Mouse (Mus musculus): Measurements from ENCODE around the gene Eipr1. TPM values are rescaled to one million over a fixed set of nuclear protein-coding genes. Genes with fewer than 3 reads are reported as not detected.

The Eipr1 gene
- total and polyA plus RNA-seq, 2 experiments from 2014 or later = 60.8 to 66.6 TPM

DNA sequence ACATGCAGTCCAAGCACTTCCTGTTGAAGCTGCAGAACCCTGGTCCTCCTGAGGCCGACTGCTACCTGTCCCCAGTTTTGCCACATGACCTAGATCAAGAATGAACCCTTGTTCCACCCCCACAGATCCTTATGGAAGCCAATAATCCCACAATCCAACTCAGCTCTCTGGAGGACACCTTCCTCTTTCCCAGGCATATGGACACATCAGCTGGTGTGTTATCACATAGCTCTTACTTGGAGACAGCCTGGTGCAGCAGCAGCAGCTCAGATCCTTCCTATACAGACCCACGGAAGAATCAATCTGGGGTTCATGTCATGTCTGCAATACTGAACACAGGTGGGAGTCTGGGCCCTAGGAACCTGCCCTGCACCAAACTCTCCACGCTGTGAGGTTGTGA lies 145.0 kb downstream of the Eipr1 start:
- Histone ChIP-seq H3K9me3 (ENCODE audit: low read length) (no peaks in the 10 kb centered on the region), H3K9ac (no peak overlapping the region), H3K4me2 (ENCODE audit: low read depth) (no peak overlapping the region), H3K27me3 (ENCODE audit: insufficient read depth, low read length) (no peaks in the 10 kb centered on the region), H3K27ac (ENCODE audit: low read depth, low read length) (no peak overlapping the region), H3K4me3 (ENCODE audit: low read depth, low read length) (no peak overlapping the region), H3K36me3 (ENCODE audit: insufficient read depth) (no peaks in the 10 kb centered on the region), H3K4me1 (ENCODE audit: insufficient read depth) (0 out of 2 replicates have a peak, but pooled peaks cover 3% of the 10 kb centered on the region)
- WGBS = 80% methylated on average over 3 of the region's 3 CpGs
- ATAC-seq = peak; percentile 53; the same call in 1 of the 2 replicates
- no peak for DNase-seq
- TF ChIP-seq CTCF (IDR thresholded peaks at IDR 0.05; ENCODE audit: low read depth) = no peak

DNA sequence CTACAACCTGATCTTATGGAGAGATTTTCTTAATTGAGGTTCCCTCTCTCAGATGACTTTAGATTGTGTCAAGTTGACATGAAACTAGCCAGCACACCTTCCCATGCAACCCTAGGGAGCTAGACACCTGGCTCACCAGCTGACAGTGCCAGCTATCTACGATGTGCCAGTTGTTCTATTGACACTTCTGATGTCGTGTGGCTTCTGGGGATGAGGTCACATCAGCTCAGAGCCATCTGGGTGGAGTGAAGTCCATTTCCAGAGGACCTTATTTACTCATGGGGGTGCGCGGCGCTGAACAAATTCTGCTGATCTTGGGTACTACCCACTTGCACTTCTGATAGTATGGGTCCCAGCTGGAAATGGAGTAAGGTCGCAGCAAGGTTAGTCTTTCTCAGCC lies 146.7 kb downstream of the Eipr1 start:
- Histone ChIP-seq H3K36me3 (ENCODE audit: insufficient read depth) (no peaks in the 10 kb centered on the region), H3K4me1 (ENCODE audit: insufficient read depth) (no peaks in the 10 kb centered on the region), H3K27me3 (ENCODE audit: insufficient read depth, low read length) (no peaks in the 10 kb centered on the region), H3K27ac (ENCODE audit: low read depth, low read length) (no peak overlapping the region), H3K4me3 (ENCODE audit: low read depth, low read length) (no peak overlapping the region), H3K9me3 (ENCODE audit: low read length) (no peaks in the 10 kb centered on the region), H3K9ac (no peak overlapping the region), H3K4me2 (ENCODE audit: low read depth) (no peak overlapping the region)
- TF ChIP-seq CTCF (IDR thresholded peaks at IDR 0.05; ENCODE audit: low read depth) = no peak
- DNase-seq = no peak
- WGBS = 93% methylated on average over 6 of the region's 6 CpGs
- no peak for ATAC-seq

DNA sequence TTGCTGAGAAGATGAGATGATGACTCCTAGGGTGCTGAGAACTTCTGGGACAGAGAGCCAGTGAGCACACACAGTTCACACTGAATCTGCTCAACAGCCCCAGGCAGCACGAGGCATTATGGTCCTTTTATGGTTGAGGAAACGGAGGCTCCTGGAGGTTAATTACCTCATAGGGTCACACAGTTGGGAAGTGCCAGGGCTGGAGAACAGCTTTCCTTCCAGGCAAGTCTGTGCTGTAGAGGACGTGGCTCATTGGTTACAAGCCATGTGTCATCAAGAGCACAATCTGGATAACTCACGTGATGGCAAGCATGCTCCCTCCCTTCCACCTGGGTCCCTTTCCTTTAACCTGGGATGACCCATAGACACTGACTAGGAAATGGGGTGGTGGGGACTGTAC lies 148.1 kb downstream of the Eipr1 start:
- H3K27me3 ChIP-seq (ENCODE audit: insufficient read depth, low read length) = no peaks in the 10 kb centered on the region
- H3K36me3 ChIP-seq (ENCODE audit: insufficient read depth) = no peaks in the 10 kb centered on the region
- WGBS = 65% methylated on average over 4 of the region's 4 CpGs
- no peak for TF ChIP-seq CTCF (IDR thresholded peaks at IDR 0.05; ENCODE audit: low read depth)
- H3K4me1 ChIP-seq (ENCODE audit: insufficient read depth) = no peaks in the 10 kb centered on the region
- no peak overlapping the region for H3K4me3 ChIP-seq (ENCODE audit: low read depth, low read length)
- ATAC-seq (no peak), DNase-seq (no peak)
- no peak overlapping the region for H3K9ac ChIP-seq
- no peak overlapping the region for H3K4me2 ChIP-seq (ENCODE audit: low read depth)
- H3K9me3 ChIP-seq (ENCODE audit: low read length) = no peaks in the 10 kb centered on the region
- H3K27ac ChIP-seq (ENCODE audit: low read depth, low read length) = no peak overlapping the region

DNA sequence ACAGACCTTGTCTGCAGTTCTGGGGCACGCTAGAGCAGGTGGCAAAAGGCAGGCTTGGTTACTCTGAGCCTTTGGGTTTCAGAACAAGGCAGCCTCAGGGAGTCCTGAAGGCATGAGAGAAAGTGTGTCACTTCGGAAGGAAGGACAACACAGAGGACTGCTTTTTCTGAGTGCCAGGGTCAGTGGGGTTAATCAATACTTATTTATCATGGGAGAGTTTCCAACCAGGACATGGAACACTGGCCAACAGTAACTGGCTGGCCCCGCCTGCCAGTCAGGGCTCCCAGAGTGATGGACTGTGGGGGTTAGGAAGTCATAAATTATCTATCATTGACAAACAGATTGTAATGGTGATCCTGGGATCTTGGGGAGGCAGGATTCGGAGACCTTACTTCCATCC lies 148.7 kb downstream of the Eipr1 start:
- Histone ChIP-seq H3K4me1 (ENCODE audit: insufficient read depth) (no peaks in the 10 kb centered on the region), H3K27me3 (ENCODE audit: insufficient read depth, low read length) (no peaks in the 10 kb centered on the region), H3K9ac (no peak overlapping the region), H3K9me3 (ENCODE audit: low read length) (no peaks in the 10 kb centered on the region), H3K36me3 (ENCODE audit: insufficient read depth) (no peaks in the 10 kb centered on the region), H3K4me3 (ENCODE audit: low read depth, low read length) (no peak overlapping the region), H3K4me2 (ENCODE audit: low read depth) (no peak overlapping the region), H3K27ac (ENCODE audit: low read depth, low read length) (no peak overlapping the region)
- TF ChIP-seq CTCF (IDR thresholded peaks at IDR 0.05; ENCODE audit: low read depth) = no peak
- DNase-seq (no peak), ATAC-seq (no peak)
- WGBS = 91% methylated on average over 4 of the region's 4 CpGs

DNA sequence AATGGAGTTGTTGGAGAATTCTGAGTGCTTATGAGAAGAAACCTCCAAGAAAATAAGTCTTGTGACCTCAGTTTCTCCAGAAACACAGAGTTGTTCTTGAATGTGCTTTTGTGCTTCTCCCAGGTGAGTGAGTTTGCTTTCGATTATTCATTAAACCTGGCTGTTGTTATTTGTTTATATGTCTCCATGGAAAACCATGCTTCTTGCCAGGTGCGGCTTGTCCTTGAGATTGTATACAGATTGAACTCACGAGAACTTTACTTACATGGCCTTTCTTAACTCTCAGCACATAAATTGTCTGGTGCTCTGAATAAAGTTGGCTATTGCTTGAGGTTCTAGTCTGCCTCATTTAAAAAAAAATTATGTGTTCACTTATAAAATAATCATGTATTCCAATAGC lies 150.5 kb downstream of the Eipr1 start:
- 94% methylated on average over 3 of the region's 3 CpGs for WGBS
- ATAC-seq = no peak
- TF ChIP-seq CTCF (IDR thresholded peaks at IDR 0.05; ENCODE audit: low read depth) = no peak
- no peak for DNase-seq
- Histone ChIP-seq H3K36me3 (ENCODE audit: insufficient read depth) (no peaks in the 10 kb centered on the region), H3K4me1 (ENCODE audit: insufficient read depth) (peaks cover 9% of the 10 kb centered on the region; the same call in 1 of the 2 replicates), H3K4me2 (ENCODE audit: low read depth) (no peak overlapping the region), H3K9ac (no peak overlapping the region), H3K27me3 (ENCODE audit: insufficient read depth, low read length) (no peaks in the 10 kb centered on the region), H3K9me3 (ENCODE audit: low read length) (no peaks in the 10 kb centered on the region), H3K27ac (ENCODE audit: low read depth, low read length) (no peak overlapping the region), H3K4me3 (ENCODE audit: low read depth, low read length) (no peak overlapping the region)

DNA sequence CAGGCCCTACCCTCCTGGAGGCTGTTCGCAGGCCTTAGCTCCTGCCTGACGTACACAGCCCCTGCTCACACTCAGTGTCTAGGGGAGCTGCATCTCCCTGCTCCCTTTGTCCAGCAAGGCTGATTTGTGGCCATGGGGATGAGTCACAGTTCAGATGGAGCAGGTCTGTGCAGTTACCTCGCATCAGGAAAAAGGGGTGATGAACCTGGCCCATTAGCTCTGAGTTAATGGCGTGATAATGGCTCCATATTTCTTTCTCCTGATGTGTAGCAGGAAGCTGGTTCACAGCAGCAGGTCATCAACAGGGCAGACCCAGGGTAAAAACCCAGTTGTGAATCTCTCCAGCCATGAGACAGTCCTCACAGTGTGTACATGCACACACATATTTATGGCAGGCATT lies 151.5 kb downstream of the Eipr1 start:
- Histone ChIP-seq H3K9ac (no peak overlapping the region), H3K36me3 (ENCODE audit: insufficient read depth) (no peaks in the 10 kb centered on the region), H3K4me2 (ENCODE audit: low read depth) (no peak overlapping the region), H3K27ac (ENCODE audit: low read depth, low read length) (no peak overlapping the region), H3K4me3 (ENCODE audit: low read depth, low read length) (no peak overlapping the region), H3K27me3 (ENCODE audit: insufficient read depth, low read length) (no peaks in the 10 kb centered on the region), H3K4me1 (ENCODE audit: insufficient read depth) (peaks cover 9% of the 10 kb centered on the region; the same call in 1 of the 2 replicates), H3K9me3 (ENCODE audit: low read length) (no peaks in the 10 kb centered on the region)
- no peak for DNase-seq
- TF ChIP-seq CTCF (IDR thresholded peaks at IDR 0.05; ENCODE audit: low read depth) = no peak
- no peak for ATAC-seq
- 80% methylated on average over 4 of the region's 4 CpGs for WGBS

DNA sequence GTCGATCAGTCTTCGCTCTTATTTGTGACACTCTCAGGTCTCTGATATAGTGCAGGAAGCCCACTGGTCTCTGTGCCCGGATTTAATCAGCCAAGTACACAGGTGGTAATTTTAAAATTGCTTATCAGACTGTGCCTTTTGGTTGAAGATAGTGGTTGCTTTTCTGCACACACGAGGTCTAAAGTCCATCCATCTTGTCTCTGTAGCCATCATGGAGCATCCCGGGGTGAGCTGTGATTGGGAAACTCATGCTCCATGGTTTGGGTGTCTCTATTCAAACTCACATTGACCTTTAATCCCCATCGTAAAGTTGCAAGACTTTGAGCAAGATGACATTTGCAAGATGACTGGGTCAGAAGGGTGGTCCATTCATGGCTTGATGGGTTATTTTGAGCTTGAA lies 153.9 kb downstream of the Eipr1 start:
- no peaks in the 10 kb centered on the region for H3K9me3 ChIP-seq (ENCODE audit: low read length)
- no peak for DNase-seq
- no peak overlapping the region for H3K27ac ChIP-seq (ENCODE audit: low read depth, low read length)
- H3K27me3 ChIP-seq (ENCODE audit: insufficient read depth, low read length) = no peaks in the 10 kb centered on the region
- no peak for TF ChIP-seq CTCF (IDR thresholded peaks at IDR 0.05; ENCODE audit: low read depth)
- H3K4me2 ChIP-seq (ENCODE audit: low read depth) = no peak overlapping the region
- WGBS = 89% methylated on average over 6 of the region's 6 CpGs
- no peaks in the 10 kb centered on the region for H3K36me3 ChIP-seq (ENCODE audit: insufficient read depth)
- no peak for ATAC-seq
- peaks cover 9% of the 10 kb centered on the region; the same call in 1 of the 2 replicates for H3K4me1 ChIP-seq (ENCODE audit: insufficient read depth)
- H3K4me3 ChIP-seq (ENCODE audit: low read depth, low read length) = no peak overlapping the region
- H3K9ac ChIP-seq = no peak overlapping the region

DNA sequence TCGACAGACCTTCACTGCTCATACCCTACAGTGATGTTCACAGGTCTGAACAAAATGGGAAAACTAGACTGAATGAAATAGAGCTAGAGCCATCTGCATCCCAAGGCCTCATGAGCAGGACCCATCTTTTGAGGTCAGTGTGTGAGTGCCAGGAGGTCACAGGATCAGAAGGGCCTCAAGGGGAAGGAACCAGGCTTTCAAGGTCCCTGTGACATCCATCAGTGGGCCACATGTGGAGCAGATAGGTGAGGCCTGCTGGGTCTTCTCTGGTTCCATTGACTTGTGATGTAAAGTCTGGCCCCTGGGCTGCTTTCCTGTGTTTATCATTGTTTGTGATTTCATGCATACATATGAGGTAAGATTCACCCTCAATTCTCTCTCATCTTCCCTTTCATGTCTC lies 154.4 kb downstream of the Eipr1 start:
- no peak for TF ChIP-seq CTCF (IDR thresholded peaks at IDR 0.05; ENCODE audit: low read depth)
- WGBS = 88% methylated on average over 1 of the region's 1 CpGs

More for the DNA sequence above, 154.4 kb downstream of the Eipr1 start:
- Histone ChIP-seq H3K36me3 (ENCODE audit: insufficient read depth) (no peaks in the 10 kb centered on the region), H3K27me3 (ENCODE audit: insufficient read depth, low read length) (no peaks in the 10 kb centered on the region), H3K4me3 (ENCODE audit: low read depth, low read length) (no peak overlapping the region), H3K4me1 (ENCODE audit: insufficient read depth) (peaks cover 9% of the 10 kb centered on the region; the same call in 1 of the 2 replicates), H3K4me2 (ENCODE audit: low read depth) (no peak overlapping the region), H3K9ac (no peak overlapping the region), H3K27ac (ENCODE audit: low read depth, low read length) (no peak overlapping the region), H3K9me3 (ENCODE audit: low read length) (no peaks in the 10 kb centered on the region)
- no peak for ATAC-seq
- DNase-seq = no peak
